Mouse (Mus musculus): Measurements from ENCODE around the gene Rxrg. TPM values are rescaled to one million over a fixed set of nuclear protein-coding genes. Genes with fewer than 3 reads are reported as not detected.

Rxrg gene
- polyA plus RNA-seq, 1 experiment from 2014 or later, result 20.9 TPM

DNA sequence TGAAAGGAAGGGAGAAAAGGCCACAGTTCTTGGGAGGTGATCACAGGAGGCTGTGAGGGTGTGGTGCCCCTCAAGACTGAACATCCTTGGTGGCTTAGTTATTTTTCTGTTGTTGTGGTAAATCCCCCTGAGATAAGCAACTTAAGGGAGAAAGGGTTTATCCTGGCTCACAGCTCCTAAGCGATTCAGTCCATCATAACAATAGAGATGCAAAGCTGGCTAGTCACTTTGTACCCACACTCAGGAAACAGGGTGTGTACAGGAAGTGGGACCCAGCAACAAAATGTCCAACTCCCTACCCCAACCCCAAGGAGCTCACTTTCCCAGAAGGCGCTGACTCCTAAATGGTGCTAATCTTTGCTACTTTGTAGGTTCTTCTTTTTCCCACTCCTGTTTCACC lies 54.2 kb downstream of the Rxrg start:
- 82% methylated on average over 2 of the region's 2 CpGs for WGBS
- H3K4me2 ChIP-seq (ENCODE audit: low read depth, low read length), result no peak overlapping the region
- DNase-seq (ENCODE audit: low spot score) (no peak), ATAC-seq (ENCODE audit: low read depth) (no peak)
- peaks cover 14% of the 10 kb centered on the region for H3K4me1 ChIP-seq (ENCODE audit: control insufficient read depth, insufficient read depth, low read length)
- no peak overlapping the region for H3K4me3 ChIP-seq (ENCODE audit: low read depth, low read length)
- H3K27me3 ChIP-seq (replicated peaks; ENCODE audit: control insufficient read depth, insufficient read depth, low read length), result no peaks in the 10 kb centered on the region; the same call in 1 of the 2 replicates
- H3K9ac ChIP-seq (ENCODE audit: low read depth, low read length), result no peak overlapping the region
- H3K36me3 ChIP-seq (ENCODE audit: control insufficient read depth, insufficient read depth, low read length), result no peaks in the 10 kb centered on the region
- no peaks in the 10 kb centered on the region for H3K9me3 ChIP-seq (ENCODE audit: control insufficient read depth, low read length)
- no peak overlapping the region for H3K27ac ChIP-seq (replicated peaks; ENCODE audit: low read depth, low read length)

DNA sequence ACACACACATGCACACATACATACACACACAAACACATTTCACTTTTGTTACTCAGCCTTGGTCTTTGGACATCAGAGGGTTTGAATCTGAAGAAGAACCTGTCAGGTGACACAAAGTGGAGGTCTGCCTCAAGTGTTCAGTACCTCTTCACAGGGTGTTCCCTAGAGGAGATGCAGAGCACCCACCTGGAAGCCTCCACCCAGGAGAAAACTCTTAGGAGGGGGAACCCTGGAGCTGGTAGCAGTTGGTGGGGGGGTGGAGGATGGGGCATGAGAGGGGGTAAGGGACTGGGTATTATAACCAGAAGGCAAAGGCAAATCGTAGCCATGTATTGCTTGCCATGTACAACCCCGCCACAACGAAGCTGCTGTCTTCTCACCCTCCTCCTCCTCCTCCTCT lies 60.9 kb downstream of the Rxrg start:
- 89% methylated on average over 3 of the region's 3 CpGs for whole genome bisulfite sequencing
- Histone ChIP-seq H3K9me3 (ENCODE audit: control insufficient read depth, low read length) (no peaks in the 10 kb centered on the region), H3K4me2 (ENCODE audit: low read depth, low read length) (no peak overlapping the region), H3K9ac (ENCODE audit: low read depth, low read length) (no peak overlapping the region), H3K36me3 (ENCODE audit: control insufficient read depth, insufficient read depth, low read length) (no peaks in the 10 kb centered on the region), H3K27ac (replicated peaks; ENCODE audit: low read depth, low read length) (no peak overlapping the region), H3K4me1 (ENCODE audit: control insufficient read depth, insufficient read depth, low read length) (peaks cover 21% of the 10 kb centered on the region; the same call in 1 of the 2 replicates), H3K4me3 (ENCODE audit: low read depth, low read length) (no peak overlapping the region), H3K27me3 (replicated peaks; ENCODE audit: control insufficient read depth, insufficient read depth, low read length) (peaks cover 15% of the 10 kb centered on the region)
- ATAC-seq (ENCODE audit: low read depth) (no peak), DNase-seq (ENCODE audit: low spot score) (no peak)

DNA sequence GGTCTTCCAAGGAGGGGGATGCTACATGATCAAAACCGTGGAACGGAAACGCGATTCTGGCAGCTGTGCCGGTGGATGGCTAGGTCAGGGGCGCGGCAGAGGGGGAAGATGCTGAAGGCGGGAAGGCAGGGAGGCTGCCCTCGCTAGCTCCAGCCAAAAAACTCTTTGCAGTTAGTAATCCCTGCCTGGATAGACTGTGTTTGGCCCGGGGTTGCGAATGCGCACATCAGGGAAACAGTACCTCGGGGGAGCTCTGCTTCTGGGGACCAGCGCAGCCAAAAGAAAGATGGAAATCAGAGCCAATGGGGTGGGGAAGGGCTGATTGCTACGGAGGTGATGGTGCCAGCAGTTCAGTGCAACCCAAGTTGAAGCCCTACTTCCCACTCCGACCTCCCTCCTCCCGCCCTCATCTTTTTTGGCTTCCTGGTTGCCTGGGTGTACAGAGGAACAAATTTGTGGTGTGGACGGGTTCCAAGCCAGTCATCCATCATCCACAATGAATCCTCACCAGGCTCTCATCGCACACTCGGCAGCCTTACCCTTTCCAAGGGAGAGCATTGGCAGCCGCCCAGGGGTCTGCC lies 62.4 kb downstream of the Rxrg start:
- under 1% methylated on average over 20 of the region's 21 CpGs for WGBS
- ATAC-seq (ENCODE audit: low read depth), result peak; percentile 93
- peak overlapping the region; percentile 31; the same call in 1 of the 2 replicates for H3K9ac ChIP-seq (ENCODE audit: low read depth, low read length)
- peak overlapping the region; percentile 26 for H3K4me3 ChIP-seq (ENCODE audit: low read depth, low read length)
- H3K27me3 ChIP-seq (replicated peaks; ENCODE audit: control insufficient read depth, insufficient read depth, low read length), result peaks cover 15% of the 10 kb centered on the region
- H3K4me2 ChIP-seq (ENCODE audit: low read depth, low read length), result peak overlapping the region; percentile 53
- DNase-seq (ENCODE audit: low spot score), result peak; percentile 94
- H3K27ac ChIP-seq (replicated peaks; ENCODE audit: low read depth, low read length), result peak overlapping the region; percentile 56
- H3K4me1 ChIP-seq (ENCODE audit: control insufficient read depth, insufficient read depth, low read length), result peaks cover 21% of the 10 kb centered on the region; the same call in 1 of the 2 replicates
- H3K9me3 ChIP-seq (ENCODE audit: control insufficient read depth, low read length), result no peaks in the 10 kb centered on the region
- H3K36me3 ChIP-seq (ENCODE audit: control insufficient read depth, insufficient read depth, low read length), result no peaks in the 10 kb centered on the region

DNA sequence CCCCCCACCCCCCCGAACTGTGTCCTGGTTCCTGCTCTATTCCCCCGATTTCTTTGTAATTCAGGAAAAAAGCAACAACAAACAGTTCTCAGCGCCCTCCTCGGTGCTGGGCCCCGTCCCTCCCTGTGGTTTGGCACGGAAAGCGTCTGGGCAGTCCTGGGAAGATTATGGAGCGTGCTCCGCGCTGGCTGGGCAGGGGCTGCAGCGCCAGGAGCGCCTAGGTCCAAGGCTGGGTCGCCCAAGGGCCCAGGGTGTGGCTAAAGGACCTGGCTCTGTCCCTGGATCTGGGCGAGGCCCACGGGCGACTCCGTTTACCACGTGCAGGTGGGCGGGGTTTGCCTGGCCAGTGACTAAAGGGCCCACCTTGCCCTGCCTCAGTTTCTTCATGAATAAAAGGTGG lies 62.9 kb downstream of the Rxrg start:
- Histone ChIP-seq H3K4me2 (ENCODE audit: low read depth, low read length) (peak overlapping the region; percentile 53), H3K4me3 (ENCODE audit: low read depth, low read length) (peak overlapping the region; percentile 26), H3K9ac (ENCODE audit: low read depth, low read length) (peak overlapping the region; percentile 31; the same call in 1 of the 2 replicates), H3K27ac (replicated peaks; ENCODE audit: low read depth, low read length) (peak overlapping the region; percentile 56), H3K4me1 (ENCODE audit: control insufficient read depth, insufficient read depth, low read length) (peaks cover 21% of the 10 kb centered on the region; the same call in 1 of the 2 replicates), H3K9me3 (ENCODE audit: control insufficient read depth, low read length) (no peaks in the 10 kb centered on the region), H3K27me3 (replicated peaks; ENCODE audit: control insufficient read depth, insufficient read depth, low read length) (peaks cover 15% of the 10 kb centered on the region), H3K36me3 (ENCODE audit: control insufficient read depth, insufficient read depth, low read length) (no peaks in the 10 kb centered on the region)
- 1% methylated on average over 19 of the region's 19 CpGs for WGBS
- ATAC-seq (ENCODE audit: low read depth), result peak; percentile 83
- DNase-seq (ENCODE audit: low spot score), result no peak

DNA sequence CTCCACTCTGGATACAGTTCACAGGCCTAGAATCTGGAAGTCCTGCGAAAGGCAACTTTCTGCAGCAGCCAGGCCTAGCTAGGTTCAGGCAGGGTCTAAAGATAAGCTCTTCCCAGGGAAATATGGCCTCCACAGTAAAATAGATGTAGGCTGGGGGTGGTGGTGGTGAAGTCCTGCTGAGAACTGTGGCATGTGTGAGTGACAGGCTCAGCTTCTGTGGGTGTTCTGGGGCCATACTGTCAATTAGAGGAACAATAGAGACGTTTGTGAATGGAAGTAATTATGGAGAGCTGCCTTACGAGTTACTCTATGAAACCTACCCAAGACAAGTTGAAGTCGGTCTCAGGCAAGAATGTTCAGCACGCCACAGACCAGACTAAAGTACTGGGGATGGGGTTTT lies 65.0 kb downstream of the Rxrg start:
- H3K27ac ChIP-seq (replicated peaks; ENCODE audit: low read depth, low read length), result no peak overlapping the region
- no peaks in the 10 kb centered on the region for H3K36me3 ChIP-seq (ENCODE audit: control insufficient read depth, insufficient read depth, low read length)
- no peaks in the 10 kb centered on the region for H3K9me3 ChIP-seq (ENCODE audit: control insufficient read depth, low read length)
- WGBS, result 44% methylated on average over 5 of the region's 5 CpGs
- ATAC-seq (ENCODE audit: low read depth) (no peak), DNase-seq (ENCODE audit: low spot score) (no peak)
- peaks cover 21% of the 10 kb centered on the region; the same call in 1 of the 2 replicates for H3K4me1 ChIP-seq (ENCODE audit: control insufficient read depth, insufficient read depth, low read length)
- H3K4me2 ChIP-seq (ENCODE audit: low read depth, low read length), result no peak overlapping the region
- H3K4me3 ChIP-seq (ENCODE audit: low read depth, low read length), result no peak overlapping the region
- peaks cover 19% of the 10 kb centered on the region for H3K27me3 ChIP-seq (replicated peaks; ENCODE audit: control insufficient read depth, insufficient read depth, low read length)
- H3K9ac ChIP-seq (ENCODE audit: low read depth, low read length), result no peak overlapping the region

DNA sequence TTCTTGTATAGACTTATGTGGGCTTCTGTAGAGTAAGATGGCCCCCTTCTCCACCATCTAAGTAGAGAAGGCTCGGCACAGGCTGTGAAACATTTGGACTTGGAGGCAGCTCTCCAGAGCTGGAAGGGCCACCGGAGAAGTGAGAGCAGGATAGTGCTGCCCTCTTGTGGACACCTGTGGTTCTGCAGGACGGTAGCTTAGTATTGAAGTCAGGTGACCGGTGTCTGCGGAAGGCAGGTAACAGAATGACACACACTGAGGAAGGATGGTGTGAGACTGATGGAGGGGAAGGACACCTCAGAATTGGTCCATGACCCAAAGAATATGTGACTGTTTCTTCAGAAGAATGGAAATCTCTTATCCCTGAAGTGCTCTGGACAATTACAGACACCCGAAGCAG lies 71.6 kb downstream of the Rxrg start:
- no peaks in the 10 kb centered on the region for H3K9me3 ChIP-seq (ENCODE audit: control insufficient read depth, low read length)
- peaks cover 41% of the 10 kb centered on the region for H3K27me3 ChIP-seq (replicated peaks; ENCODE audit: control insufficient read depth, insufficient read depth, low read length)
- H3K27ac ChIP-seq (replicated peaks; ENCODE audit: low read depth, low read length), result no peak overlapping the region
- H3K4me1 ChIP-seq (ENCODE audit: control insufficient read depth, insufficient read depth, low read length), result no peaks in the 10 kb centered on the region
- DNase-seq (ENCODE audit: low spot score) (peak; percentile 47), ATAC-seq (ENCODE audit: low read depth) (no peak)
- H3K9ac ChIP-seq (ENCODE audit: low read depth, low read length), result no peak overlapping the region
- H3K36me3 ChIP-seq (ENCODE audit: control insufficient read depth, insufficient read depth, low read length), result no peaks in the 10 kb centered on the region
- WGBS, result 27% methylated on average over 6 of the region's 6 CpGs
- H3K4me2 ChIP-seq (ENCODE audit: low read depth, low read length), result no peak overlapping the region
- H3K4me3 ChIP-seq (ENCODE audit: low read depth, low read length), result no peak overlapping the region

DNA sequence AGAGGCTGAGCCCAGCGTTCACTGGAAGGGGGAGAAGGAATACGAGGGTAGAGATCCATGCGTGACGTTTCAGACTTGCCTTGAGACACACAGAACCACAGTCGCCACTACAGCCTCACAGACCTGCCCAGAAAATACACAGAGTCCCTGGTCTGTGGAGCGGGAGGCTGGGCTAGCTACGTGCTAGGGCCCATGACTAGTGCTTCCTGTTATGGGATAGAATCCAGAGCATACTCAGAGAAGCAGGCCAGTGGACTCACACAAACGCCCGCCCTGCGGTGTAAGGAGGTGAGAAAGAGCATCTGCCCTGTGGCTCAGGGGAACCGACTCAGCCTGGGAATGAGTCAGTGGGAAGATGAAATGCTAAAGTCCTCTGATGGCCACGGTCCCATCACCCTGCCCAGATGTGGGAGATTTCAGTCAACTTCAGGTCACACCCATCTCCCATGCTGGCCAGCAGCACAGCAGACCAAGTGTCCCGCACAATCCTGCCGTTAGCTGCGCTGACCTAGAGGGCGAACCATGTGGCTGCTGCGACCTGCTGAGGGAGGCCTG lies 74.3 kb downstream of the Rxrg start:
- no peak overlapping the region for H3K9ac ChIP-seq (ENCODE audit: low read depth, low read length)
- H3K27me3 ChIP-seq (replicated peaks; ENCODE audit: control insufficient read depth, insufficient read depth, low read length), result peaks cover 37% of the 10 kb centered on the region
- no peak for ATAC-seq (ENCODE audit: low read depth)
- 15% methylated on average over 17 of the region's 17 CpGs for WGBS
- no peak overlapping the region for H3K4me3 ChIP-seq (ENCODE audit: low read depth, low read length)
- no peak overlapping the region for H3K4me2 ChIP-seq (ENCODE audit: low read depth, low read length)
- H3K36me3 ChIP-seq (ENCODE audit: control insufficient read depth, insufficient read depth, low read length), result no peaks in the 10 kb centered on the region
- no peak overlapping the region for H3K27ac ChIP-seq (replicated peaks; ENCODE audit: low read depth, low read length)
- no peak for DNase-seq (ENCODE audit: low spot score)
- H3K4me1 ChIP-seq (ENCODE audit: control insufficient read depth, insufficient read depth, low read length), result no peaks in the 10 kb centered on the region
- no peaks in the 10 kb centered on the region for H3K9me3 ChIP-seq (ENCODE audit: control insufficient read depth, low read length)

DNA sequence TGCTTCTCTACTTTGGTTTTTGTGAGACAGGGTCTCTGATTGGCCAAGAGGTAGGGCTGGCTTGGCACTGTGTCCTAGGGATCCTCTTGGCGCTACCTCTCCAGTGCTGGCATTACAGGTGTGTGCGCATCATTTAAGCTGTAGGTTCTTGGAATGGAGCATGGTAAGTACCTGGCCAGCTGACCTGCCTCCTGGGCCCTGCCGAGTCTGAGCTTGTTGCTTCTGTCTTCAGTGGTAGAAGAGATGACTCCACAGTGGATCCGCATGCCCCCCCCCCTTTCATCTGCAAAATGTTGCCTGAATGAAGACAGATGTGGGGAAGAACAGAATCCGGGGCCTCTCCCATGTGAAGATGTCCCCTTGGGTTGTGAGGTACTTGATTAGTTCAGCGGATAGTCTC lies 80.9 kb downstream of the Rxrg start:
- Histone ChIP-seq H3K4me1 (ENCODE audit: control insufficient read depth, insufficient read depth, low read length) (no peaks in the 10 kb centered on the region), H3K9me3 (ENCODE audit: control insufficient read depth, low read length) (peaks cover 16% of the 10 kb centered on the region), H3K27me3 (replicated peaks; ENCODE audit: control insufficient read depth, insufficient read depth, low read length) (peaks cover 3% of the 10 kb centered on the region), H3K27ac (replicated peaks; ENCODE audit: low read depth, low read length) (no peak overlapping the region), H3K9ac (ENCODE audit: low read depth, low read length) (no peak overlapping the region), H3K4me2 (ENCODE audit: low read depth, low read length) (no peak overlapping the region), H3K4me3 (ENCODE audit: low read depth, low read length) (no peak overlapping the region), H3K36me3 (ENCODE audit: control insufficient read depth, insufficient read depth, low read length) (no peaks in the 10 kb centered on the region)
- ATAC-seq (ENCODE audit: low read depth) (no peak), DNase-seq (ENCODE audit: low spot score) (no peak)
- 92% methylated on average over 6 of the region's 6 CpGs for WGBS

DNA sequence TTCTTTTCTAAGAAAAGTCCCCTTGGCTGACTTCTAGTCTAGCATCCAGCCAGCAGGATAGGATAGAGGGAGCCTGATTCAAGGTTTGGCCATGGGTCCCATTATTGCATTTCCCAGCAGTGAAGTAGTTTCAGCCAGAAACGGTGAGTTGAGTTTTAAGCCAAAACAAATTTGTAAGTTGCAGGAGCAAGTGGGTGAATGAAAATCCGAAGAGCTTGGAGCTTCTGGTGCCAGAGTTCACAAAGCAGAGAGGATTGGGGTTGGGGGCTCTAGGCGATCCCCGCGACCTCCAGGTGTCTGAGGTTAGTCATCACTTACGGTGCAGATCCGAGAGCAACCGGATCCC lies 89.8 kb downstream of the Rxrg start:
- Histone ChIP-seq H3K27me3 (replicated peaks; ENCODE audit: control insufficient read depth, insufficient read depth, low read length) (peaks cover 72% of the 10 kb centered on the region), H3K4me2 (ENCODE audit: low read depth, low read length) (peak overlapping the region; percentile 97), H3K4me3 (ENCODE audit: low read depth, low read length) (peak overlapping the region; percentile 58), H3K9me3 (ENCODE audit: control insufficient read depth, low read length) (peaks cover 4% of the 10 kb centered on the region; the same call in 1 of the 2 replicates), H3K9ac (ENCODE audit: low read depth, low read length) (peak overlapping the region; percentile 62), H3K27ac (replicated peaks; ENCODE audit: low read depth, low read length) (no peak overlapping the region), H3K4me1 (ENCODE audit: control insufficient read depth, insufficient read depth, low read length) (peaks cover 10% of the 10 kb centered on the region), H3K36me3 (ENCODE audit: control insufficient read depth, insufficient read depth, low read length) (no peaks in the 10 kb centered on the region)
- WGBS, result 3% methylated on average over 8 of the region's 8 CpGs
- no peak for DNase-seq (ENCODE audit: low spot score)
- ATAC-seq (ENCODE audit: low read depth), result no peak; the same call in 1 of the 2 replicates
